Mouse (Mus musculus): ENCODE measurements around the gene AI661453.

DNA sequence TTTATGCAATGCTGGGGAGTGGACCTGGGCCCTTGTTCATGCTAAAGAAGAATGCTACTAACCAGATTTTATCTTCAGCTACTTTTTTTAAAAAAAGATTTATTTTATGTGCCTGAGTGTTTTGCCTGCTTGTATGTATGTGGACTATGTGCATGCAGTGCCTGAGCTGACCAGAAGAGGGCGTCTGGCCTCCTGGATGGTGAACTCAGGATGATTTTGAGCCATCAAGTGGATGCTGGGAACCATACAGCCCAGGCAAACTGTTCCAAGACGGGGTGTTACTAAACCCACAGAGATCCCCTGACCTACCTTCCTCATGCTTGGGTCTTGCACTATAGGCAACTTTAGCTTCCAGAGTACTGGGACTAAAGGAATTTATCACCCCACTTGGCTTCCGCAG lies 39.3 kb downstream of the AI661453 start:
- TF ChIP-seq POLR2A (IDR thresholded peaks at IDR 0.05; ENCODE audit: borderline replicate concordance, insufficient read depth, low read length) (no peak), CTCF (IDR thresholded peaks at IDR 0.05; ENCODE audit: borderline replicate concordance, insufficient read depth, low read depth, low read length) (no peak)
